Mouse (Mus musculus) B cell, adult (primary cell): ENCODE data around the gene Rasd2. TPM values are rescaled to one million over a fixed set of nuclear protein-coding genes. Genes with fewer than 3 reads are reported as not detected.

Source experiments
- total RNA-seq: library from RNA; stranded (reverse); gene quantifications from 4 replicates; pipeline ENCODE4 v1.2.4, GENCODE M21; 2023; ENCODE audit not compliant: inconsistent age

Gene Rasd2
- not detected in 4 replicates for total RNA-seq

DNA sequence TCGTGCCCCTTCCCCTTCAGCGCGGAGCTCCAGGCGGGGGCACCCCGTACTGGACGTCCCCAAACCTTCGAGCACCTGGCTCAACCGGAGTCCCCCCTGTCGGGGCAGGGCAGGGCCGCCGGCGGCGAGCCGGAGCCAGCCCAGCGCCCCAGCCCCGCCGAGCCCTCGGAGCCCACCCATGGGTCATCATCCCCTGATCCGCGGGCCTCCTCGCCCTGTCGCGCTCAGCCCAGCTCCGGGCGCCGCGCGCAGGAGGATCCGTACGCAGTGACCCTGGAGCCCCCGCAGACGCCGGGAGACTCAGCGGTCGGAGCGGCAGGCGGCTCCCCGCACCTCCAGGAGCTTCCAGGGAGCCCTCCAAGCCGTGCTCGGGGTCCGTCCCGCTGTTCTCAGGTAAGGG, at the start of gene Rasd2:
Gene Rasd2 (plus strand): TSS at position 259 of the 400 bp plus-strand sequence.

Other genes with a start within 250 kb of the Rasd2 start
- 34.5 to 45.8 TPM (median 39.4 TPM) in 4 replicates for gene Hmgxb4, start 220.6 kb upstream of the Rasd2 start, total RNA-seq
- gene Tom1, start 180.2 kb upstream of the Rasd2 start, total RNA-seq, result 20.2 to 34.1 TPM (median 24.0 TPM) in 4 replicates
- 16.3 to 28.0 TPM (median 21.4 TPM) in 4 replicates for gene Hmox1, start 120.3 kb upstream of the Rasd2 start, total RNA-seq
- 51.4 to 58.1 TPM (median 54.0 TPM) in 4 replicates for gene Mcm5, start 104.4 kb upstream of the Rasd2 start, total RNA-seq
- not detected in 4 replicates for gene Gm10358, start 192.6 kb downstream of the Rasd2 start, total RNA-seq
- not detected in 4 replicates for gene Iqcm, start 234.8 kb downstream of the Rasd2 start, total RNA-seq